Comparison of ENCODE assay signal across 1 mouse cellular context in genomic region chr4:156251081-156251480, GRCm38 (mm10).
TF ChIP-seq lines count a peak whose summit lies in the region.

No protein-coding gene starts in this region.

TF ChIP-seq in MEL, 35 proteins besides CTCF, POLR2A, EP300 and RAD21:
- peak; percentile 41; the same call in 1 of the 2 replicates for TF ChIP-seq ZMIZ1 (IDR thresholded peaks at IDR 0.05; ENCODE audit: low read depth, low read length)
- peak; percentile 29; the same call in 1 of the 2 replicates for TF ChIP-seq POLR2AphosphoS2 (IDR thresholded peaks at IDR 0.05; ENCODE audit: low read length)
- TF ChIP-seq GATA1 (IDR thresholded peaks at IDR 0.05; ENCODE audit: low read depth, low read length), result no peak
- TF ChIP-seq NRF1 (IDR thresholded peaks at IDR 0.05; ENCODE audit: insufficient read depth, low read depth, low read length, poor library complexity, severe bottlenecking), result no peak
